Mouse (Mus musculus): Measurements from ENCODE around the gene Elovl1. TPM values are rescaled to one million over a fixed set of nuclear protein-coding genes. Genes with fewer than 3 reads are reported as not detected.

Elovl1 gene
- polyA plus RNA-seq (2014; fragmentation: Nextera tagmentation; extraction: Ambion mirVana) = 14.0 and 25.0 TPM in 2 replicates

DNA sequence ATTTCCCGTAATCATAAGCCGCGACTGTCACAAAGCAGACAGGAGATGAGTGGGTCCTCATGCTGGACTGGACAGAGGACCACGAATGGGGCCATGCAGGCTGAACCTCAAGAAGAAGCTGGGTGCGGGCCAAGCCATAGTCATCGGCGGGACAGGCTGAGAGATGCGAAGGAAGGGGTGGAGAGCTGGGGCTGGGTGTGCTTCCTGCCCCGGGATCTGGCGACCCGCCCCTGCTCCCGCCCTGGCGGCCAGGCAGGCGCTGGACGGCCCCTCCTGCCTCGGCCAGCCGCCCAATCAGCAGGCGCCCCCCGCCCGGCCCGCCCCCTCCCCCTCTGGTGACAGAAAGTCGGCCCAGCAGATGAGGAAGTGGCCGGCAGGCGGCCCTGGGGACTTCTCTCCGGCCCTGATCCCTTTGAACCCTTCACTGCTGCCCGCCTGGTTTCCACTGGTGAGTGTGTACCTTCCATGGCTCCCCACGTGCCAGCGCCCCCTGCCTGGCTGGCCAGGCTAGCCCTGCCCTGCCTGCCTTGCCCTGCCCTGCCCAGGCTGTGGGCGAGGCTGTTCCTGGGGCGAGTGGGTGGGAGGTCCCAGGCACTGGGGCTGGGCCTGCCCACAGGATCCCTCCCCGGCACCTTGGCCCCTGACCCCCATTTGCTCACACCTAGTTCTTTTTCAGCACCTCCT lies at the start of gene Elovl1:
Gene Elovl1 (plus strand): TSS at position 326 of the 684 bp plus-strand sequence.
- H3K36me3 ChIP-seq (ENCODE audit: control insufficient read depth, insufficient read depth, low read length) = peaks cover 20% of the 10 kb centered on the region
- H3K27me3 ChIP-seq (ENCODE audit: control insufficient read depth, insufficient read depth, low read length) = no peaks in the 10 kb centered on the region
- peak within 1 kb of the TSS; percentile 59 for H3K9ac ChIP-seq (replicated peaks; ENCODE audit: low read length)
- H3K9me3 ChIP-seq (ENCODE audit: control insufficient read depth, low read length) = no peaks in the 10 kb centered on the region
- peak within 1 kb of the TSS; percentile 49 for H3K4me3 ChIP-seq (replicated peaks; ENCODE audit: low read depth, low read length)
- H3K27ac ChIP-seq (replicated peaks; ENCODE audit: low read depth, low read length) = peak within 1 kb of the TSS; percentile 64
- H3K4me1 ChIP-seq (ENCODE audit: control insufficient read depth, insufficient read depth, low read length) = peaks cover 17% of the 10 kb centered on the region
- DNase-seq (peak; percentile 85), ATAC-seq (ENCODE audit: low FRiP score, low TSS enrichment) (peak; percentile 88)
- WGBS = 0% methylated on average over 28 of the region's 31 CpGs
- H3K4me2 ChIP-seq (ENCODE audit: low read length) = peak within 1 kb of the TSS; percentile 87

DNA sequence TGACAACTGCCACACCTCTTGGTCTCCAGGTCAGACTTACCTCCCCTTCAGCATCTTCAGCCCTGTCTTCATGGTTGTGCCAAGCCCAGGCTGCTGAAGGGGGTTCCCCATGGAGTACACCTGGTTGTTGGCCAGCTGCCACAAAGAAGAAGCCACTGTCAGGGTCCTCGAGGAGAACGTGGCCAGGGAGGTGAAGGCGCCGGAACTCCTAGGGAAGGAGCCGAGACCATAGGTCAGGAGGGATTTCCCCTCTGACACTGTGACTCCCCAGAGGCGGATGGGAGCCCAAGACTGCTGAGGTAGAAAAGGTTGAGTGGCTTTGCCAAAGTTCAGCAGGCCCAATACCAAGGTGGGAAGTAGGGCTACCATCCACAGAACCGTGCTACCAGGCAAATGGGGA lies 44.6 kb upstream of the Elovl1 start:
- H3K4me1 ChIP-seq (ENCODE audit: control insufficient read depth, insufficient read depth, low read length) = no peaks in the 10 kb centered on the region
- WGBS = 90% methylated on average over 7 of the region's 7 CpGs
- H3K27me3 ChIP-seq (ENCODE audit: control insufficient read depth, insufficient read depth, low read length) = no peaks in the 10 kb centered on the region
- no peaks in the 10 kb centered on the region for H3K9me3 ChIP-seq (ENCODE audit: control insufficient read depth, low read length)
- ATAC-seq (ENCODE audit: low FRiP score, low TSS enrichment) (no peak), DNase-seq (no peak)
- no peak overlapping the region for H3K9ac ChIP-seq (replicated peaks; ENCODE audit: low read length)
- H3K4me2 ChIP-seq (ENCODE audit: low read length) = no peak overlapping the region
- H3K4me3 ChIP-seq (replicated peaks; ENCODE audit: low read depth, low read length) = no peak overlapping the region
- H3K36me3 ChIP-seq (ENCODE audit: control insufficient read depth, insufficient read depth, low read length) = peaks cover 97% of the 10 kb centered on the region
- no peak overlapping the region for H3K27ac ChIP-seq (replicated peaks; ENCODE audit: low read depth, low read length)

- 95% methylated on average over 8 of the region's 8 CpGs for WGBS
- Histone ChIP-seq H3K27ac (replicated peaks; ENCODE audit: low read depth, low read length) (no peak overlapping the region), H3K36me3 (ENCODE audit: control insufficient read depth, insufficient read depth, low read length) (peaks cover 100% of the 10 kb centered on the region), H3K4me2 (ENCODE audit: low read length) (no peak overlapping the region), H3K9me3 (ENCODE audit: control insufficient read depth, low read length) (no peaks in the 10 kb centered on the region), H3K9ac (replicated peaks; ENCODE audit: low read length) (no peak overlapping the region), H3K4me3 (replicated peaks; ENCODE audit: low read depth, low read length) (no peak overlapping the region), H3K4me1 (ENCODE audit: control insufficient read depth, insufficient read depth, low read length) (no peaks in the 10 kb centered on the region), H3K27me3 (ENCODE audit: control insufficient read depth, insufficient read depth, low read length) (no peaks in the 10 kb centered on the region)
- no peak for ATAC-seq (ENCODE audit: low FRiP score, low TSS enrichment)
- no peak for DNase-seq
Observed at GRCm38 (mm10) chr4:118387316-118387715, 40.6 kb upstream of the Elovl1 start.

DNA sequence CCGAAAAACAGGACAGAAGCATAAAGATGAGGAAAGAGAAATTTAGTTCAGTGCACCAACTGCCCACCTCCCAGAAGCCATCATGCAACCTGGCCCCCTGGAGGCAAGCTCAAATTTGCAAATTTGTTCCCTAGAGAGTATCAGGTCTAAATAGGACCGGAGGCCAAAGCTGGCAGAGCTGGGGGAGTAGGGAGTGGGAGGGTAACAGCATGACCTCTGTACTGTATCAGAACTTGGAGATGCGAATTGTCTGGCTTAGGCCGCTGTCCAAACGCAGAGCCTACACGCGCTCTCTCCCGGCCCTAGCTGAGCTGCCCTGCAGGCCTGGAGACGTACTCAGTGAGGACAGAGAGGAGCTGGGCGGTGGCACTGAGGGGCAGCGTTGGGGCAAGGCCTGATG lies 37.7 kb upstream of the Elovl1 start:
- H3K4me1 ChIP-seq (ENCODE audit: control insufficient read depth, insufficient read depth, low read length) = no peaks in the 10 kb centered on the region
- H3K9ac ChIP-seq (replicated peaks; ENCODE audit: low read length) = no peak overlapping the region
- no peak overlapping the region for H3K4me2 ChIP-seq (ENCODE audit: low read length)
- WGBS = 94% methylated on average over 11 of the region's 11 CpGs
- peaks cover 99% of the 10 kb centered on the region for H3K36me3 ChIP-seq (ENCODE audit: control insufficient read depth, insufficient read depth, low read length)
- no peak overlapping the region for H3K4me3 ChIP-seq (replicated peaks; ENCODE audit: low read depth, low read length)
- DNase-seq (no peak), ATAC-seq (ENCODE audit: low FRiP score, low TSS enrichment) (no peak)
- no peaks in the 10 kb centered on the region for H3K27me3 ChIP-seq (ENCODE audit: control insufficient read depth, insufficient read depth, low read length)
- no peak overlapping the region for H3K27ac ChIP-seq (replicated peaks; ENCODE audit: low read depth, low read length)
- no peaks in the 10 kb centered on the region for H3K9me3 ChIP-seq (ENCODE audit: control insufficient read depth, low read length)

- H3K27me3 ChIP-seq (ENCODE audit: control insufficient read depth, insufficient read depth, low read length) = no peaks in the 10 kb centered on the region
- WGBS = 96% methylated on average over 6 of the region's 6 CpGs
- H3K4me1 ChIP-seq (ENCODE audit: control insufficient read depth, insufficient read depth, low read length) = no peaks in the 10 kb centered on the region
- no peak overlapping the region for H3K27ac ChIP-seq (replicated peaks; ENCODE audit: low read depth, low read length)
- ATAC-seq (ENCODE audit: low FRiP score, low TSS enrichment) (no peak), DNase-seq (no peak)
- H3K9ac ChIP-seq (replicated peaks; ENCODE audit: low read length) = no peak overlapping the region
- no peaks in the 10 kb centered on the region for H3K9me3 ChIP-seq (ENCODE audit: control insufficient read depth, low read length)
- H3K4me2 ChIP-seq (ENCODE audit: low read length) = no peak overlapping the region
- no peak overlapping the region for H3K4me3 ChIP-seq (replicated peaks; ENCODE audit: low read depth, low read length)
- H3K36me3 ChIP-seq (ENCODE audit: control insufficient read depth, insufficient read depth, low read length) = peaks cover 99% of the 10 kb centered on the region
Observed at GRCm38 (mm10) chr4:118394505-118394904, 33.4 kb upstream of the Elovl1 start.

DNA sequence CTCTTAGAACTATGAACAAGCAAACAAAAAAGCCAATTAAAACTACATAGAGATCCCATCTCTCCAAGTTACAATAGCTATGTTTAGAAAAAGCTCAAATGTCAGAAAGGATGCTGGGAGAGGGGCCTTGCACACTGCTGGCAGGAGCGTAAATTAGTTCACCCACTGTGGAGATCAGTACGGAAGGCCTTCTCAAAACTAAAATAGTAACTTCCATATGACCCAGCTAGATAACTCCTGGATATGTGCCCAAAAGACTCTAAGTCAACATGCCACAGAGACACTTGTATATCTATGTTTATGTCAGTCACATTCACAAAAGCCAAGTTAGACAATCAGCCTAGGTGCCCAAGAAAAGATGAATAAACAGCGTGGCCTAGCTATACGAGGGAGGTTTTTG lies 32.6 kb upstream of the Elovl1 start:
- Histone ChIP-seq H3K4me1 (ENCODE audit: control insufficient read depth, insufficient read depth, low read length) (no peaks in the 10 kb centered on the region), H3K4me3 (replicated peaks; ENCODE audit: low read depth, low read length) (no peak overlapping the region), H3K9me3 (ENCODE audit: control insufficient read depth, low read length) (no peaks in the 10 kb centered on the region), H3K9ac (replicated peaks; ENCODE audit: low read length) (no peak overlapping the region), H3K27ac (replicated peaks; ENCODE audit: low read depth, low read length) (no peak overlapping the region), H3K36me3 (ENCODE audit: control insufficient read depth, insufficient read depth, low read length) (peaks cover 99% of the 10 kb centered on the region), H3K4me2 (ENCODE audit: low read length) (no peak overlapping the region), H3K27me3 (ENCODE audit: control insufficient read depth, insufficient read depth, low read length) (no peaks in the 10 kb centered on the region)
- WGBS = 96% methylated on average over 4 of the region's 4 CpGs
- ATAC-seq (ENCODE audit: low FRiP score, low TSS enrichment) (no peak), DNase-seq (no peak)

- Histone ChIP-seq H3K9ac (replicated peaks; ENCODE audit: low read length) (no peak overlapping the region), H3K27me3 (ENCODE audit: control insufficient read depth, insufficient read depth, low read length) (no peaks in the 10 kb centered on the region), H3K27ac (replicated peaks; ENCODE audit: low read depth, low read length) (no peak overlapping the region), H3K36me3 (ENCODE audit: control insufficient read depth, insufficient read depth, low read length) (peaks cover 99% of the 10 kb centered on the region), H3K4me3 (replicated peaks; ENCODE audit: low read depth, low read length) (no peak overlapping the region), H3K9me3 (ENCODE audit: control insufficient read depth, low read length) (no peaks in the 10 kb centered on the region), H3K4me2 (ENCODE audit: low read length) (no peak overlapping the region), H3K4me1 (ENCODE audit: control insufficient read depth, insufficient read depth, low read length) (no peaks in the 10 kb centered on the region)
- no peak for DNase-seq
- 88% methylated on average over 3 of the region's 3 CpGs for WGBS
- no peak for ATAC-seq (ENCODE audit: low FRiP score, low TSS enrichment)
Observed at GRCm38 (mm10) chr4:118396433-118396832, 31.5 kb upstream of the Elovl1 start.

GRCm38 (mm10) chr4:118398400-118398799 lies 29.5 kb upstream of the Elovl1 start:
- no peaks in the 10 kb centered on the region for H3K9me3 ChIP-seq (ENCODE audit: control insufficient read depth, low read length)

DNA sequence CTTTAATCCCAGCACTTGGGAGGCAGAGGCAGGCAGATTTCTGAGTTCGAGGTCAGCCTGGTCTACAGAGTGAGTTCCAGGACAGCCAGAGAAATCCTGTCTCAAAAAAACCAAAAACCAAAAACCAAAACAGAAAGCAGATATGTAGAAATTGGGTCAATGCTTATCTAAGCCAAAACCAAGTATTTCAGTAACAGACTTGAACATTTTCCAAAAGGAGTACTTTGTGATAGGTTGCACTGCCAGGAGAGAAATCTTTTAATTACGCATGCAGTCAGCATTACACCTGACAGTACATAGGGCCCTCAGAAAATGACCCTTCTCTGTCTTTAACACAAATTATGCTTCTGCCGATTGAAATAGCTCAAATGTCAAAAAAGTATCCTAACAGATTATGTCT lies 26.5 kb upstream of the Elovl1 start:
- no peak overlapping the region for H3K27ac ChIP-seq (replicated peaks; ENCODE audit: low read depth, low read length)
- no peak for DNase-seq
- H3K27me3 ChIP-seq (ENCODE audit: control insufficient read depth, insufficient read depth, low read length) = no peaks in the 10 kb centered on the region
- H3K9me3 ChIP-seq (ENCODE audit: control insufficient read depth, low read length) = no peaks in the 10 kb centered on the region
- H3K4me3 ChIP-seq (replicated peaks; ENCODE audit: low read depth, low read length) = no peak overlapping the region
- H3K36me3 ChIP-seq (ENCODE audit: control insufficient read depth, insufficient read depth, low read length) = peaks cover 79% of the 10 kb centered on the region
- no peak overlapping the region for H3K9ac ChIP-seq (replicated peaks; ENCODE audit: low read length)
- no peak for ATAC-seq (ENCODE audit: low FRiP score, low TSS enrichment)
- no peak overlapping the region for H3K4me2 ChIP-seq (ENCODE audit: low read length)
- H3K4me1 ChIP-seq (ENCODE audit: control insufficient read depth, insufficient read depth, low read length) = no peaks in the 10 kb centered on the region
- WGBS = 95% methylated on average over 3 of the region's 3 CpGs

More at GRCm38 (mm10) chr4:118398400-118398799, 29.5 kb upstream of the Elovl1 start:
- H3K4me3 ChIP-seq (replicated peaks; ENCODE audit: low read depth, low read length) = no peak overlapping the region
- 96% methylated on average over 6 of the region's 6 CpGs for WGBS
- ATAC-seq (ENCODE audit: low FRiP score, low TSS enrichment) (no peak), DNase-seq (no peak)
- no peak overlapping the region for H3K4me2 ChIP-seq (ENCODE audit: low read length)
- H3K9ac ChIP-seq (replicated peaks; ENCODE audit: low read length) = no peak overlapping the region
- no peaks in the 10 kb centered on the region for H3K4me1 ChIP-seq (ENCODE audit: control insufficient read depth, insufficient read depth, low read length)
- H3K27me3 ChIP-seq (ENCODE audit: control insufficient read depth, insufficient read depth, low read length) = no peaks in the 10 kb centered on the region
- H3K27ac ChIP-seq (replicated peaks; ENCODE audit: low read depth, low read length) = no peak overlapping the region
- H3K36me3 ChIP-seq (ENCODE audit: control insufficient read depth, insufficient read depth, low read length) = peaks cover 99% of the 10 kb centered on the region
